Mouse (Mus musculus) NIH3T3 (cell line): ENCODE results near the gene Map3k12.

Experiments
- DNase-seq: peaks from one replicate; pipeline ENCODE4 v3.0.0-alpha.2; 2012; ENCODE audit warnings: low read depth

The Map3k12 gene

DNA sequence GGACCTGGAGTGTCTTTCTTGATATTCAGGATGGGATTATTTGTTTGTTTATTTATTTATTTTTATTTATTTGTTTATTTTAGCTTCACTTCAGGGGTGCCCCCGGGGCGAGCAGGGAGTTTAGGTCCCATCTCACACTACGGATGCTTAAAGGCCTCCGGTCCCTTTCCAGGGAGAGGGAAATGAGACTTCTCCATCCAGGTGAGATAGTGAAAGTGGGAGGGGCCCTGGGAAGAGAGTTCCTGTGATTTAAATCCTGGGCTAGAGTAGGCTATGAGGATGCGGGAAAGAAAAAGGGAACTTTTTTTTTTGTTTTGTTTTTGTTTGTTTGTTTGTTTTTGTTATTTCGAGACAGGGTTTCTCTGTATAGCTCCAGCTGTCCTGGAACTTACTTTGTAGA, 57.5 kb downstream of the Map3k12 start:
- DNase-seq, result no peak

DNA sequence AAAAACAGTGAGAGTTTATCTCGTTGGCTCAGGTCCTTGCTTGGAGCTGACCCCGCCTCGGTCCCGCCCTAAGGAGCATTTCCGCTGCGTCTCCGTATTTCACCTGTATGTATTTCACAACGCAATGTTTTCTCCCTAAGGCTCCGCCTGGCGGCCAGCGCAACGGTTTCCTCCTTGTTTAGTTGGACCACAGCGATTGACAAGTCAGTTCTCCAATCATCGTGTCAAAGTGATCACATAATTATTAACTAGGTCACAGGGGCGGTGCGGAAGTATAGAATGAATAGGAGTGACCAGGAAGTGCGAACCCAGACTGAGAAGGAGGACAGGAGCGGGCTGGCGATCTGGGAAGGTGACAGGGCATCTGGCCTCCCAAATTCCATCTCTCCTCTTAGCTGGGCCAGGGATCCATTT, 58.0 kb downstream of the Map3k12 start, which contains the start of gene Prr13:
Gene Prr13, plus strand, starts transcription at position 125 of the 414 bp plus-strand sequence.
- DNase-seq, result peak; percentile 98

DNA sequence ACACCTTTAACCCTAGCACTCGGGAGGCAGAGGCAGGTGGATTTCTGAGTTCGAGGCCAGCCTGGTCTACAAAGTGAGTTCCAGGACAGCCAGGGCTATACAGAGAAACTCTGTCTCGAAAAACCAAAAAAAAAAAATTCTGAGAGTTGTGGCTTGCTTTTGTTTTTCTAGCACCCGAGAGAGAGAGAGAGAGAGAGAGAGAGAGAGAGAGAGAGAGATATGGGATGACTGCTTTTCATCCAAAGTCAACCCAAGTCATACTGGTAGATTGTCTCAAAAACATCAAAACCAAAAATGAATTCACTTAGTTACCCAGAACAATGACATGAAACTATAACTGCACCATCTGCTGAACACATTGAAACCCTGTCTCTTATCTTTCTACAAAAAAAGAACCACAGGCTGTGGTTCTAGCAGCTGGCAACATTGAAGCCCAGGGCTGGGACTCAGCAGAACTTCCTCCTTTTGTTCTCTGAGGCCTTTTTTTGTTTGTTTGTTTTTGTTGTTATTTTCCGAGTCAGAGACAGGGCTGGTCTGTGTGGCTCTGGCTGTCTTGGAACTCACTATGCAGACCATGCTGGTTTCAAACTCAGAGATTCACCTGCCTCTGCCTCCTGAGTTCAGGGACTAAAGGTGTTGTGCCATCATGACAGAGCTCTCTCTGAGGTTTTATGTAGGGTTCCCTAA, 58.7 kb downstream of the Map3k12 start:
- DNase-seq, result no peak

DNA sequence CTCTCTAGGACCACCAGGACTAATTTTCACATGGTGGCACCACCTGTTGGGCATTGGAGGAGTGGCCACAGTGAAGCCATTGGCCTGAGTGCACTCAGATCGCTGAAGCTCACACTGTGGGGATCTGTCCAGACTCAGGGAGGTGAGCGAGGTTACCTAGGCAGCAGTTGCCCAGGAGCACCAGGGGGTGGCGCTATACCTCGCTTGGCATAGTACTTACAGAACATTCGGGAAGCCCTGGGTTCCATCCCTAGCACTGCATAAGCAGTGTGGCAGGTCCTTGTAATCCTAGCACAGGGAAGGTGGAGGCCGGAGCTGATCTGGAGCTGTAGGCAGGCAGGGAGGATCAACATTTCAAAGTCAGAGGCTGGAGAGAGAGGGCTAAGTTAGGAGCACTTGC, 60.9 kb downstream of the Map3k12 start:
- DNase-seq, result peak; percentile 26

DNA sequence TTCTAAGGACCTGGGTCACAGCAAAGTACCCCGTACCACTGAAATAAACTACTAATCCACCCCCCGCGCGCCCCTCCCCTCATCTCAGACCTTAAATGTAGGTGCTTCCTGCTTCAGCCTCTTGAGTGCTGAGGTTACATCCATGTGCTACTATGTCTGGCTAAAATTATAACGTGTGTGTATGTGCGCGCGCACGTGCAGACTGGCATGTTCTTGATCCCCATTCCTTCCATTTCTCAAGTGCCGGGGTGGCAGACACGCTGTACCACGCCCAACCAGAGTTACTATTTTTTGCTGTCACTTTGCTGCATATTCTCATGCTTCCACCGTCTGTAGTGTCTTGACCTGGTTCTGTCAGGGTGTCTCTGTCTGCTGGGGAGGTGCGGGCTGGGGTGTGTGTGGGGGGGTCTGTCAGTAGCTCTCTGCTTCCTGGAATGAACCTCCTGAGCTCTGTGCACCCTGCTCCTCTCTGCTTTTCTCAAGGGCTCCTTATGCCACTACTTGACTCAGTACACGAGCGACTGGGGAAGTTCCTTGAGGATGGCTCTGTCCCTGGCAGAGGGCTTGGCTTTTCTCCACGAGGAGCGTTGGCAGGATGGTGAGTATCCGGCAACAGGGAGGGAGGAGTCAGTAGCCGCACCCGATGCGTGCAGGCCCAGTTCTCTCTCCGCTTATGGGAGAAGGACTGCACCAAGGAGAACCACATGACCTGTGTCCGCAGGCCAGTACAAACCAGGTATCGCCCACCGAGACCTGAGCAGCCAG, 65.0 kb downstream of the Map3k12 start:
- no peak for DNase-seq

DNA sequence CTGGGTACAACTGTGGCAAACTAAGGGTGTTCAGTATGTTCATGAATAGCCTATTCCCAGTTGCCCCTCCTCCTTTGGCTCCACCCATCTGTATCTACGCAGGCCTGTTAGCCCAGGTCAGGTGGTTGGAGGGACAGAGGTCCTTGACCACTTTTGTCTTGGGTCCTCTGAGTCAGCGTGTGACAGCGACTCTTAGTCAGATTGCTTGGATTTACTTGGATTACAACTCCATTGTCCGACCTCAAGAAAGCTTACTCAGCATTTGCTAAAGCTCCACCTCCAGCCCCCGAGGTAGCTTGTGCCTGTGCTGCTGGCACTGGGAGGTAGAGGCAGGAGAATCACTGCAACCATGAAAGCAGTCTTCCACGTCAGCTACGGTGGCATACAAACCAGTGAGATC, 65.9 kb downstream of the Map3k12 start:
- DNase-seq, result no peak

DNA sequence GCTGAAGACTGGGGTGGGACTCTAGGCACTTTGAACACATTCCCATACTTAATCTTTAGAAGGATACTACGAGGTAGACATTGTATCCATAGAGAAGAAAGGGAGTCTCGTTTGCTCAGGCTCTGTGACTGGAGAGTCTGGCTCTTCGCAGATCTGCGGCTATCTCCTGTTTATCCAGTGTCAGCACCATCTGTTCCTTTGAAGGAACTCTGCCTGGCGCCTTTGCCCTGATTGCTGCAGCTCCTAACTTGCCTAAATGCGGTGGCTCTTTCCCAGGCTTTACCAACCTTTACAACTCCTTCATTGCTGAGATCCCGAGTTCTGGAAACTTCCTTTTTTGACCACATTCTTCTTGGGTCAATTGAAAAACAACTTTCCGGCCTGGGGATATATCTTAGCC, 67.5 kb downstream of the Map3k12 start:
- no peak for DNase-seq
